Mouse (Mus musculus) spleen, embryonic (tissue): ENCODE results near the gene Celf2.

Source experiments
- CTCF ChIA-PET: fragments of 350-600 bp; sonication (Branson Sonifier 250); formaldehyde crosslinking; loops from one replicate; lab custom pipeline; 2022; lab: Charles Lee

Gene Celf2

DNA sequence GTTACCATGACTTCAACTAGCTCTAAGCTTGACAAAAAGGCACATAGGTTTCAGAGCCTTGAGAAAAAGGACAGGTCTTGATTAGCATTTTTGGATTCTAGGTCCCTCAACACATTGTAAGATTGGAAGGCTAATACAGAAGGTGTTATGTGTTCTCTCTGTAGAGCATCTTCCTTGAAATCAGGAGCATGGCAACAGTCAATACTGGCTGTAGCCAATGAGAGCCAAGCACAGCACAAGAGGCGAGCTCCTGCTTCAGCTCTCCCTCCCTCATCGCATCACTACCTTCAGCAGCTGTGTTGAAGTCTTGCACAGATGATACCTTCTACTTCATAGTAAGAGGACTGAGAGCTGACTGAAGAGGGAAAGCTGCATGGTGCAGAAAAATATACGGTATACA, 890.5 kb downstream of the Celf2 start:
- CTCF ChIA-PET: interaction anchor here (0.6 kb wide), 1 partner anchor 9 kb away, joined by 6 read pairs; no protein-coding TSS in a partner anchor

DNA sequence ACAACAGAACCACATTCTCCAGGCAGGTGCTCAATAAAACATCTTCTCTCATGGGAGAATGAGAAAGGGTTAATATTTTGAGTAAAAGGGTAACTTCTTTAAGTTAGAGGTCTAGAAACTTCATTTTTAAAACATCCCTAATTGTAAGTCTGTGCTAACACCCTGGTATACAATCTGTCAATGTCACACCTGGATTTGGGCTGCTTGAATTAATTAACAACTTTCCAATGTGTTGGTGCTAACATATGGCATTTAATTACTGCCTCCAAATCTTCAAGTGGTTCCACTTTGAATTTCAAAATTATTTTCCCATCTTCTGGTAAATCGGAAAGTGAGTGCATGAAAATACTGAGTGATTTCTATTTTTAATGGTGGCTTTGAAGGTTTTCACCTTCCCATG, 890.9 kb downstream of the Celf2 start:
- CTCF ChIA-PET: interaction anchor here (0.6 kb wide), 1 partner anchor 10 kb away, joined by 6 read pairs; no protein-coding TSS in a partner anchor

DNA sequence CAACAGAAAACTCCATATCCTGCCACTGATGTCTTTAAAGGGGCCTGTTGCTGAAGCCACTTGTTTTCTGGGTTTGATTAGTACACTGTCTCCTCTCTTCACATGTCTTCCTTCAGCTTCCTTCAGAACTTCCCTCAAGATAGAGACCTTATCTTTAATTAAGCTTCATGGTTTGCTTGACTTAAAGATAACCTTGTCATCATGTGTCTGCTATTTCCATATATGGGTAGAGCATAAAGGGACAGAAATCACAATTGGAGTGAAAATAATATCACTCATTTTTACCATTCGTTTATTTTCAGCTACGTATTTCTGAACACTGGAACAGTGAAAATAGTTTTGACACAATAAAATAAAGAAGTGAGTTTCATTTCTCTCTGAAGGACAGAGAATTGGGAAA, 905.0 kb downstream of the Celf2 start:
- CTCF ChIA-PET: no interaction called here

DNA sequence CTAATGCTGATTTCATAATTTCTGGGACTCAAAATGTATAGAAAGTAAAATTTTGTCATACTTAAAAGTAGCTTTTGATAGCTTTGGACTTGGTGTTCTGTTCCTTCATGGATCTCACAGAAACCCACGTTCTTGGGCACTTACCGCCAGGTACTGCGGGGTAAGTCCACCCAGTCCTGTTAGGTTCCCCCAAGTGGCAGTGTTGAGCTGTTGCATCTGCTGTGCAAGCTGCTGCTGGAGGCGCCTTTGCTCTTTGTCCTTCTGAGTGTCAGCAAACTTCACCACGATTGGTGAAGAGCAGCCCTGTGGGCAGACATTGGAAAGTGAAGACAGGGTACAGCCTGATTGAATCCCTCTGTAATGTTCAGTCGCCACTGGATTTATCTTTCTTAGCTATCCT, 905.5 kb downstream of the Celf2 start:
- CTCF ChIA-PET: no interaction called here

DNA sequence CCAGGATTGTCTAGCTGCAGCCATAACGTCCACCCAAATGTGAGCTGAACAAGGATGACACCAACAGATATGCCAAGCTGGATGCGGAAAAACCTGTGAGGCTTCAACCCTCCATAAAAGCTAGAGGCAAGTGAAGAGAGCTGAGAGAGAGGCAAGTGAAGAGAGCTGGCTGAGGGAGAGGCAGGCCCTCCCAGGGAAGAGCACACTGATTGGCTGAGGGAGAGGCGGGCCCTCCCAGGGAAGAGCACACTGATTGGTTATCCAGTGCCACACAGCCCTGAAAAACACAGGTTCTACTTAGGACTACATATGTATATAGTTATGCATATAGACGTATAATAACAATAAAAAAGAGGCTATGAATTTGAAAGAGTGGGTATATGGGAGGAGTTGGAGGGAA, 907.2 kb downstream of the Celf2 start:
- CTCF ChIA-PET: interaction anchor here (1.1 kb wide), 1 partner anchor 11 kb away, joined by 3 read pairs; no protein-coding TSS in a partner anchor

DNA sequence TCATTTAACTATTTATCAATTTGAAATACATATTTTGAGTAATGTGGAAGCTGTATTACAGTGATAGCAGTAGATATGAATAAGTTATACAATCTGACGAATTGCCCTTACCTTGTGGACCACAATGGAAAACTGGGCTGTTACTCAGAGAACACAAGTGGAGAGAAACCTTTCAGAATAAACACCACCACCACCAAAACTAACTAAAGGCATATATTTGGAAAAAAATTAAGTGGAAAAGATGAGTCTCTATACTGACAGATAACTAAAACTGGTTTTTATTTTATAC, 910.5 kb downstream of the Celf2 start:
- CTCF ChIA-PET: no interaction called here

DNA sequence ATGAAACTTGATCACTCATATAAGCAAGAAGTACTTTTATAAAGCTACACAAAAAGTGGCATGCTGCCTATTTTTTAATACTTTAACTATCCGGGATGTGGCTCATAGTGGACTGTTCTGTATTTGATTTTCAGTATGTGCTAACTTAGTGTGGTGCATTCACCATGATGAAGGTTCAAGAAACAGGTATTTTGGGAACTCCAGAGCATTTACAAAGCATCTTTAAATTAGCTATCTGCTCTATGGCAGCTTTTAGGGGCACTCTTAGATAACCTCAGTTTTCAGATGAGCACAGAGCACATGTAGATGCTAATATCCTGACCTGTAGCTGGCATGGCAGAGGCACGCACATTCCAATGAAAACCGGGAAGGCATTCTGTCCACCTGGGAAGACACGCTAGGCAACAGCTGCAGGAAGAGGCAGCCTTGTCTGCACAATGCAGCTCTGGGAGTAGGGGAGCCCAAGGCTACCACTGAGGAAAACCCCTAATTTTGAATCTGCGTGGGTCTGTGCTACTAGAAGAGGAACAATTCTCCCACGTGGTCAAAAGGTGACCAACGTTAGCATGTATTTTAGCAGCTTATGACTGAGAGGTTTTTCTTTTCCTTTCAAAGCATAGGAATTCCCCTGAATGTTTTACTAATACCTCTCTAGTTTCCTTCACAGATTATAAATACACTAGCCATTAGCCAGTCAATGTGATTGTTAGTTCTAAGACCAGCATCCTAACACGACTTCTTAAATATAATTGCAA, 911.1 kb downstream of the Celf2 start:
- CTCF ChIA-PET: interaction anchor here (0.5 to 0.7 kb wide), 2 partner anchors 21 to 87 kb away, joined by 3 read pairs; no protein-coding TSS in a partner anchor

DNA sequence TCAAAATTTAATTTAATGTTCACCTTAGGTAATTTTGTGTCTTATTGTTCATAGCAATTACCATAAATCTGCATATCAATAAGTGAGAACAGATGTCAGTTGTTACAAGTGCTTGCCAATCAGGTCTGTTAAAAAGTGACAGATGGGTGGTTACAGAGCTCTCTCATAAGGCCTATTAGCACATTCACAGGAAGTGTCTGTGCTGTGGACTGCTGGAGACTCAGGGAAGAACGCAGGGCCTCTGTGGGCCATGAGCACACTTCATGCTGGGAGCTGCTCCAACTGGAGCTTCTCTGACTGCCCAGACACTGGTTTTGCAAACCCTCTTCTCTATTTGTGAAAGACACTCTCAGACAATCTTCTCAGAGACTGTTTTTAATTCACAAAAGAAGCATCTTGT, 914.6 kb downstream of the Celf2 start:
- CTCF ChIA-PET: no interaction called here

DNA sequence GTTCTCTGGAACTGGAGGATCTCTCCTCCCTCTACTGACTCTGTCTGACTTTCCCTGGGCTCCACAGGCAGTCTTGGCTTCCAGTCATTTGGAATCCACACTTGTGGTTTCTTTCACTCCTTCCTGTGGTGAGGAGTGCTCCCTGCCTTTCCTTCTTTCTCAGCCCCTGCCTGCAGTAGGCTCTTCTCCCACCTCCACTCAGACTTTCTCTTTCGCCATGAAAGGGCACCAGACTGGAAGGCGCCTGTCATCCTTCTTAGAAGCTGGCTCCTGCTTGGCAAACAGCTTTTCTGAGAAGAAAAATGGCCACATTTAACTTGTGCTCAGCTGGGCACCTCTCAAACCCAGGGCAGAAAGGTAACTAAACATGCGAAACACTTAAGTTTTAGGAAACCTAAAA, 915.2 kb downstream of the Celf2 start:
- CTCF ChIA-PET: no interaction called here

DNA sequence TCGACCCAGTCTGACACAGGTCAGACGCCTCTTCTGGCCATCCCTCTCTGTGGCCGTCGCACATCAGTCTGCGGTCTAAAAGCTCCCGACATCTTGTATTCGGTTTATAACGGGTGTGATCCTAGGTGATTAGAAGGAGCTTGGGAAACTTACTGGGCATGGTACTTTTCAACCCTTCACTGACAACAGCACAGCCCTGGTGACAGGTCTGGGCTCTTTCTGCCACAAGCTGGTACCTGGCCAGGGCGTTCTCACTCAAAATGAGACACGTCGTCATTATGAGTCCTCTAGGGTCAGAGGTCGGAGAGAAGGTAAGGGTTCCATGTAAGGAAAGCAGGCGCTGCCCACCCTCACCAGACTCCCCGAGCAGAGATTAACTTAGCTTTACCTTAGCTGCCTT, 915.6 kb downstream of the Celf2 start:
- CTCF ChIA-PET: no interaction called here

DNA sequence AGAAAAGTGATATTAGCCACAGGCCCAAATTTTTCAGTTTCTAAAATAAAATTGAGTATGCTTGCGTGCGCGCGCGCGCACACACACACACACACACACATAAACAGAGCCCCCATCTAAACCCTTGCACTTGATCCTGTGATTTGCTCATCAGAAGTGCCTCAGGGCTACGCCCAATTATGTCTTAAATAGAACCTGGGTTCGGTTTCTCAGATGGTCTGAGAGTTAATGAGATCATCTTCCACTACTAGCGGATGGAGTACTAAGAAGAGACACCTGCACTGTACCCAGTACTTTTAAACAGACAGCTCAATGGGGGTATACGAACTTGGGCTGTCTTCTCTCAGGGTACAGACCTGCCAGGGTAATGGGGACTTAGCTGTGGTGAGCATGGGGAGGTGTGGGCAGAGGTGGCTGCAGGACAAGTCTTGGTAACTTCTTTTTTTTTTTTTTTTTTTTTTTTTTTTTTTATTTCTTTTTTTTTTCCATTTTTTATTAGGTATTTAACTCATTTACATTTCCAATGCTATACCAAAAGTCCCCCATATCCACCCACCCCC, 923.2 kb downstream of the Celf2 start:
- CTCF ChIA-PET: interaction anchor here (0.5 kb wide), 1 partner anchor 615 kb away, joined by 3 read pairs; no protein-coding TSS in a partner anchor

DNA sequence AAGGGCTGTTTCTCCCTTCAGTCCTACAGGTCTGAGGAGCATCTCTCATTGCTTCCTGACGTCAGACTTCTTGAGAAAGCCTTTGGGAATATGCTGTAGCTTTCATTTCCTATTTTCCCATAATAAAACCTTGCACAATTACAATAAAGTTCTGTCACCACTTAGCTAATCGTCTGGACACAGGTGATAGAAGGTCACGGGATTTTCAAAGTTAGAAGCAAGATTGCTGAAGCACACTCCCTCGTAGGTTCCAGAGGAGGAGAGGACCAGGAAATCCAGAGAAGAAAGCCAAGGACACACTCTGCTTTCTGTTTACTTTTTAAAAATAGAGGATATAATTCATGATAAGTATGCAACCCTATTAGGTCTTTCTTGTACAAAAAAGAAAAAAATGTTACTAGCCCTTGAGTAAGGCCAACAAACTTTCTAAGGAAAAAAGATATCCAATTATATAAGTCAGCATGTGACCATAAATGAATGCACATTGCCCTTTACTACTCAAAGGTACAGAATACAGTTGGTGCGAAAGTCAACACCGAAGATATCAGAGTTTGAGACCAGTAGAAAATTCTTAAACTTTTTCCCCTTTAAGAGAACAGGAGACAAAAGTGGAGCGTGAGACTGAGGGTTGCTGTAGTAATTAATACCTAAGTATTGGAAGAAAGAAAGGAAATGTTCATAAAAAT, 924.2 kb downstream of the Celf2 start:
- CTCF ChIA-PET: no interaction called here

DNA sequence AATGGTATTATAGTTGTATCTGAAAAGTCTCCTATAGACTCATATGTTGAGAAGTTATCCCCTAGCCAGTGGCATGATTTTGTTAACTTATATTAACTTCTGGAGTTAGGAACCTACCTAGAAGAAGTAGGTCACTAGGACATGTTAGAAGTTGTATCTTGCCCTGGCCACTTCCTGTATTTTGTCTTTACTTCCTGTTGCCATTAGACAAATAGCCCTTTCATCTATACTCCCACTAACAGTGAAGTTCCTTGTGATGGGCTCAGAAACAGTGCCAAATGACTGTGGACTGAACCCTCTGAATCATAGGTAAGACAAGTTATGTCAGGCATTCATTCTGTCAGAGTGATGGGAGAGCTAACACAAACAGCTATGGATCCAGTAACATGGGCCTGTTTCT, 926.7 kb downstream of the Celf2 start:
- CTCF ChIA-PET: no interaction called here

DNA sequence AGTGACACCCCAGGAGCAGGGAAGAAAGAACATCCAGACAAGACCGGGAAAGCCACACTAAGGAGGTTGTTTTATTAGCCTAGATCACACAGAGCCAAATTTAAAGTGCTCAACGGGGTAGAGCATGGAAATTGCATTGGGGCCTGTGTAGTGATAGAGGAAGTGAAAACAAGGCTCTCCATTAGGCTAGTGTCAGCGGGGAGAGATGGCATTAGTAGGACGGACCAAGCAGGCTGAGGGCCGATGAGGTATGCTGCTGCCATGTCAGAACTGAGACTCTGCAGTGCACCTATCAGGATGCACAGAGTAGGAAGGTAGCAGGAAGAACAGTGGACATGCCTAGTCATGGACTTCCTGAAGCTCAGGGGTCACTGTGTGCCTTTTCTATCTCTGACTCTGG, 929.3 kb downstream of the Celf2 start:
- CTCF ChIA-PET: no interaction called here

DNA sequence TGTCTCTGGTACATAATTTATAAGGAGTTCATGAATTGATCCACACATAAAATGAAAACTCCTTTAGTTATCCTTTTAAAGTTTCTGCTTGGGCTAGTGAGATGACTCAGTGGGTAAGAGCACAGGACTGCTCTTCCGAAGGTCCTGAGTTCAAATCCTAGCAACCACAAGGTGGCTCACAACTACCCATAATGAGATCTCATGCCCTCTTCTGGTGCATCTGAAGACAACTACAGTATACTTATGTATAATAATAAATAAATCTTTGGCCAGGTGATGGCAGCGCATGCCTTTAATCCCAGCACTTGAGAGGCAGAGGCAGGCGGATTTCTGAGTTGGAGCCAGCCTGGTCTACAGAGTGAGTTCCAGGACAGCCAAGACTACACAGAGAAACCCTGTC, 934.0 kb downstream of the Celf2 start:
- CTCF ChIA-PET: interaction anchor here (0.6 kb wide), 1 partner anchor 196 kb away, joined by 3 read pairs; no protein-coding TSS in a partner anchor

DNA sequence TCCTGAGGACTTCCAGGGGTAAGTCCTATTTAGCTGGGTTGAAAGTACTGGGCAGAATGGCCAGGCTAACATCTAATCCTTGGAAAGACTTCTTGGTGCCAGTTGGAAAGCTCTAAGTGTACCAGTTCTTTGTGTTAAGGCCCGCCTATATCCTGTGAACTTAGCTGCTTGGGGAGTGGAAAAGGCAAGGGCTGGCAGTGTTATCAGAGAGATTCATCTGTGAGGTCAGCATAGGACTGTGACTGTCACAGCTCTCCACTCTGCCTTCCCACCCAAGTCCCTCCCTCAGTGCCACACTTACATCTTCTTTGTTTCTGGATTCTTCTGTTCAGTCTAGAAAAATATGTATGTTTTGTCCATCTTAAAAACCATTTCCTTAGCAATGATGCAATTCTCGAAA, 935.7 kb downstream of the Celf2 start:
- CTCF ChIA-PET: no interaction called here

DNA sequence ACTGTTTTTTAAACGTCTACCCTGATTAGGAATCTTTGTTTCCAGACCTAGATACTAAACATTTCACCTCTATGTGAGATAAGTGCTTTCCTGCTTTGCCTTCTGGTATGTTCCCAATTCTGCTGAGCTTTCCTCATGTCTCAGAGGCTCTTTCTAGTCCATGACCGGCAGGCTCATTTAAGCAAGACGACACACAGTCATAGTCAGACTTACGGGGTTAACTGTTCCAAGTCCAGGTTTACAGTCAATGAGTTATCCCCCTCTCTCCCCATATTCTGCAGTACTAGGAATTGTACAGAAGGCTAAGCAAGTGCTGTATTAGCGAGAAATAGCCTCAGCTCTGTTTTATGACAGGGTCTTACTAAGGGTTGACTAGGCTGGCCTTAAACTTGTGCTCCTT, 936.4 kb downstream of the Celf2 start:
- CTCF ChIA-PET: no interaction called here

DNA sequence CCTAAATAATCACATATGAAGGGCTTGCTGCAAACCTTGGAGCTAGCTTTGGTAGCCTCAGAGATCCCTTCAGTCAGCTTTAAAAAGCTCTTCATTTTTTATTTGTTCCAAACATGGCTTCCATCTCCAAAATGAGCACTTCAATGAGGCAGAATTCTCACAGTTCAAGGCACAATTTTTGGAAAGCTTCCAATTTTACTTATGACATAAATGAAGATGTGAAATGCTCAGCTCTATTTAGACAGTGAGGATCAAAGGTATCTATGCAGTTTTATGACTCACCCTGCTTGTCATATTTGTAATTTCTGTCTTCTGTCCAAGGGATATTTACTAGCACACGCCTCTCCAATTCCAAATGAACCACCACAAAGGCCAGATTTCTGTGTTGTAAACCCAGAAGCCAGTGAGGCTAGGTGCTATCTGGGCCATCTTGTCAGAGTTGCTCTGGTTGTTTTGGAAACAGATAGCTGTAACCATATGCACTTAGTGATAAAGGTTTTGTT, 940.3 kb downstream of the Celf2 start:
- CTCF ChIA-PET: no interaction called here

DNA sequence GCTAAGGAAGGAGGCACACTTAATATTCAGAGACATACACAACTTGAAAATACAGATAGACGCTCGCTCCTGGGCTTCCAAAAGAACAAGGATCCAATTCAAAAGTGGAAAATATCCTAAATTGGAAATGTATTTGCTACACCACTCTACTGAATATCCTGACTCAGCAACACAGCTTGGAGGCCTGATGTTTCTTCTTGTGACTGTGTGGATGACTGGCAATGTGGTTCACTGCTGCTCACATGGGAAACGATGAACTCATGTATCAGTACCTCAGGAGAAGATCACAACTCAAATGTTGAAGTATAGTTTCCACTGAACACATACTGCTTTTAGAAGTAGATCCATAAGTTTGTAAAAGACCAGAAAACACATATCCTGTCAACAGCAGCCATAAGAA, 944.2 kb downstream of the Celf2 start:
- CTCF ChIA-PET: no interaction called here

DNA sequence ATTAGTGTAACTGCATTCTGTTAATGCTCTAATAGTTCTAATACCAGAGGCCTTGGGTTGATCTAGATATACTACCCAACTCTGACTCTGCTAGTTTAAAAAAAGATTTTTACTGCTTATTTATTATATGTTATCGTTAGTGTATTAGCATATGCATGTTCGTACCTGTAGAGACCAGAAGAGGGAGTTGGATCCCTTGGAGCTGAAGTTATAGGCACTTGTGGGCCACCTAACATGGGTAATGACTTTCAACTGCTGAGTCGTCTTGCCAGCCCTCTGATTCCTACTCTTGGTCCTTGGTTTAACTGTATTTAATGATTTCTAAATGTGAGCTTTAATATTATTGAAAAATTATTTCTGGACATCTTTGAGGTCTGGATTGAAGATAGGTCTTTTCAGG, 948.0 kb downstream of the Celf2 start:
- CTCF ChIA-PET: no interaction called here

DNA sequence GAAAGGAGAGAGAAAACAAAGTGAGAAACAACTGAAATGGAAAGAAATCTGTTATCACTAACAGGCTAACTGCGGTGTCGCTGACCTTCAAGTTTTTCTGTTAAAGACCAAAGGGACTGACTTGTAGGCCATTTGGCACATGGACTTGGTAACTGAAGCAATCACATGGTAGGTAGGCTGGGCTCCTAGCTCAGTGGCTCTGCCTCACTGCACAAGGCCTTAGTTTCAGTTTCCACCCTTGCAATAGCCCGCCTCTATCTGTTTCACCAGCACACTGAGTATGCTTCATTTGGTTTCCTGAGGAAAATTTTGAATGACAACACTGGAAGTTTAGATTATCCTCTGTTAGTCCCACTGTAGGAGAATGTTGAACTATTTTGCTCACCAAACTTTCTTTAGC, 948.6 kb downstream of the Celf2 start:
- CTCF ChIA-PET: no interaction called here

DNA sequence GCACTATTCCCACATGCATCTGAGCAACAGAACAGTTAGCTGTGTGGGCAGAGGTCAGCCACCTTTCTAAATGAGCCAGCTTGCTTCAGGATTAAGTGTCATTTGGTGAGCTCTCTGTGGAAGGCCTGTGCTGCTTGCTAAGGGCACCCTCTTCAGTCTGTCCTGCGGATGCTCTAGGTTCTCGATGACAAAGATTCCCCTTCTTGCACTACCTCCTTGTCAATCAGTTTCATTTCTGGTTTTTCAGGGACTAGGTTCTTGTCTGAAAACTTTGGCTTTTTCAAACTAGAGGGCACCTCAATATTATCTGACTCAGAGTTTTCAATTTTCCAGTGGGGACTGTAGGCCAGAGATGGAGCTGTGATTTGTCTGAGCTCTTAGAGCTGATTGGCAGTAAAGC, 949.8 kb downstream of the Celf2 start:
- CTCF ChIA-PET: interaction anchor here (0.7 to 0.8 kb wide), 2 partner anchors 9 to 144 kb away, joined by 5 read pairs; no protein-coding TSS in a partner anchor
